Mouse (Mus musculus) testis, adult 2 months (tissue): ENCODE results near the gene Lemd2.

ENCODE experiments used
- CTCF ChIP-seq: fragments of 200-500 bp; IDR thresholded peaks from 2 replicates; pipeline ENCODE4 v1.5.1; 2012; ENCODE audit warnings: low read depth, mild to moderate bottlenecking, inconsistent platforms, low read length, moderate library complexity; ENCODE audit not compliant: control insufficient read depth, insufficient read depth, insufficient replicate concordance
- POLR2A ChIP-seq: fragments of 200-500 bp; IDR thresholded peaks from 2 replicates; pipeline ENCODE4 v1.6.1; 2012; ENCODE audit warnings: low read depth, mild to moderate bottlenecking, inconsistent platforms, low read length, moderate library complexity; ENCODE audit not compliant: control insufficient read depth

DNA sequence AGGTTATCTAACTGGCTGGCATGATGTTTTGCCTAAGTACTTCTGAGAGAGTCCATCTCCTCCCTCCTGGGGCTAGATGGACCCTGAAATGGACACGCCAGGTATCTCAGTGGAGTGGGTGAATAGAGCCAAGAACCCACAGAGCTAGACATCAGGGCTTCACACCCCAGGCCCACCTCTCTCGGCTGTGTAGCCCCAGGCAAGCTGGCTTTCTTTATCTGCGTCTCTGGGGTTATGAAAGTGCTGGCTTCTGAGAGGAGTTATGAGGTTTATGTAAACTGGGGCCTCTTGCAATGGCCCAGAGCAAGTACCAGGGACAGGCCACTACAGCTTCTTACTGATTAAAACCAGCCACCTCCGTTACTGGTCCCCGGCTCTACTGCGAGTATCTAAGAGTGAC, 49.4 kb downstream of the Lemd2 start:
- TF ChIP-seq POLR2A (no peak), CTCF (no peak)
